Mouse (Mus musculus): ENCODE measurements around the gene Zfp346.

The Zfp346 gene

GRCm38 (mm10) chr13:55152621-55153415, 47.7 kb downstream of the Zfp346 start, which contains the start of gene Fgfr4:
TSS of gene Fgfr4 (plus strand) at chr13:55152640.
- DNase-seq (ENCODE audit: low spot score): no peak

- no peak for DNase-seq (ENCODE audit: low spot score)
These were observed 48.8 kb downstream of the Zfp346 start for GRCm38 (mm10) chr13:55153951-55154350.

GRCm38 (mm10) chr13:55162365-55162764, 57.3 kb downstream of the Zfp346 start:
- DNase-seq (ENCODE audit: low spot score): no peak

- DNase-seq (ENCODE audit: low spot score): no peak
These were observed 58.4 kb downstream of the Zfp346 start for GRCm38 (mm10) chr13:55163553-55163952.

GRCm38 (mm10) chr13:55165831-55166339, 60.8 kb downstream of the Zfp346 start:
- no peak for DNase-seq (ENCODE audit: low spot score)

- DNase-seq (ENCODE audit: low spot score): no peak
These were observed 62.0 kb downstream of the Zfp346 start for GRCm38 (mm10) chr13:55166806-55167725.

- no peak for DNase-seq (ENCODE audit: low spot score)
These were observed 62.7 kb downstream of the Zfp346 start for GRCm38 (mm10) chr13:55167798-55168197.

- DNase-seq (ENCODE audit: low spot score): no peak
These were observed 63.1 kb downstream of the Zfp346 start for GRCm38 (mm10) chr13:55168255-55168654.

- no peak for DNase-seq (ENCODE audit: low spot score)
These were observed 63.9 kb downstream of the Zfp346 start for GRCm38 (mm10) chr13:55168958-55169369.

- DNase-seq (ENCODE audit: low spot score): no peak
These were observed 66.6 kb downstream of the Zfp346 start for GRCm38 (mm10) chr13:55171517-55172335.

GRCm38 (mm10) chr13:55172336-55172770, 67.2 kb downstream of the Zfp346 start:
- DNase-seq (ENCODE audit: low spot score): no peak

GRCm38 (mm10) chr13:55174347-55174746, 69.2 kb downstream of the Zfp346 start:
- no peak for DNase-seq (ENCODE audit: low spot score)

GRCm38 (mm10) chr13:55176265-55176664, 71.2 kb downstream of the Zfp346 start:
- DNase-seq (ENCODE audit: low spot score): no peak

GRCm38 (mm10) chr13:55177903-55178496, 72.9 kb downstream of the Zfp346 start:
- no peak for DNase-seq (ENCODE audit: low spot score)

GRCm38 (mm10) chr13:55178556-55178955, 73.4 kb downstream of the Zfp346 start:
- peak; percentile 70 for DNase-seq (ENCODE audit: low spot score)

GRCm38 (mm10) chr13:55179591-55179990, 74.5 kb downstream of the Zfp346 start:
- DNase-seq (ENCODE audit: low spot score): no peak

- DNase-seq (ENCODE audit: low spot score): no peak
These were observed 76.7 kb downstream of the Zfp346 start for GRCm38 (mm10) chr13:55181786-55182172.

GRCm38 (mm10) chr13:55182173-55182894, 77.2 kb downstream of the Zfp346 start:
- DNase-seq (ENCODE audit: low spot score): peak; percentile 57

- DNase-seq (ENCODE audit: low spot score): no peak
These were observed 78.3 kb downstream of the Zfp346 start for GRCm38 (mm10) chr13:55183382-55183781.
